Mouse (Mus musculus) leukemia stem cell, adult 10-12 weeks (primary cell): ENCODE data around the gene Olfr1386. TPM values are rescaled to one million over a fixed set of nuclear protein-coding genes. Genes with fewer than 3 reads are reported as not detected.

Experiments
- polyA plus RNA-seq: library from polyadenylated mRNA; stranded (reverse); fragments of >175 nt; gene quantifications from 2 replicates; pipeline ENCODE4 v1.2.3, GENCODE M21; 2012; ENCODE audit warnings: low replicate concordance

The Olfr1386 gene
- polyA plus RNA-seq = not detected in 2 replicates

DNA sequence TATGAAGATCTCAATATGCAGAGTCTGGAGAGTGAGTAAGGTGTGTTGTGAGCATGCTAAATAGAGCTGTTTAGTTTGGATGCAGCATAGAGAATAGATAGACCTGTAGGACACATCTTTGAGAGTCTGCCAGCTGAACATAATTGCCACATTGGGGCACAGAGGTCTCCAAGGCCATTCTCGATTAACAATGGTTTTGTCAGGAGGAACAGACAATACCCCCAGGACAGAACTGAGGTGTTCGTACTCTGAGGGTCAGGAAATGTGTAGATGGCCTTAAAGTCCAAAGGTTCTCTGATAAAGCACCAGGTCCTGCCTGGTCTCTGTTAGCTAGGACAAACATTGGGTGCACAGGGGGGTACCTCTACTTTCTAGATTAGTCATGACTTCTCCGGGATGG lies at the start of gene Olfr1386:
Gene Olfr1386 (plus strand): TSS at position 301 of the 400 bp plus-strand sequence.

DNA sequence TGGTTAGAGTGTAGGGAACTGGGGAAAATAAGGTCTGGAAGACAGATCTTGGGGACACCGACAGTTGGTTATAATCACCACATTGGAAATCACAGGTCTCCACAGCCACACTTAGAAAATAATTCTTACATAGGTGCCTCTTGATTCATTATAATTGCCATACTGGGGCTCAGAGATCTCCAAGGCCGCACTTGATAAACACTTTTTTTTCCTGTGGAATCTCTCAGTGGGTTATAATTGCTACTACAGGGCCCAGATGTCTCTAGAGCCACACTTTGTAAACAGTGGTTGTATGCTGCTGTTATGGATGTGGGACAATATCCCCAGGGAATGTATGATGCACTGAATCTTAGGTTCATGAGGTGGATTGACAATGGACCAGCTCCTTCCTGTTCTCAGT lies 42.1 kb upstream of the Olfr1386 start, which contains the start of gene Olfr1389:
Gene Olfr1389 (plus strand): TSS at position 301 of the 400 bp plus-strand sequence.

GRCm38 (mm10) chr11:49436411-49436810 lies 28.4 kb upstream of the Olfr1386 start, which contains the start of gene Olfr1388:
TSS of gene Olfr1388 (plus strand) at chr11:49436624.

DNA sequence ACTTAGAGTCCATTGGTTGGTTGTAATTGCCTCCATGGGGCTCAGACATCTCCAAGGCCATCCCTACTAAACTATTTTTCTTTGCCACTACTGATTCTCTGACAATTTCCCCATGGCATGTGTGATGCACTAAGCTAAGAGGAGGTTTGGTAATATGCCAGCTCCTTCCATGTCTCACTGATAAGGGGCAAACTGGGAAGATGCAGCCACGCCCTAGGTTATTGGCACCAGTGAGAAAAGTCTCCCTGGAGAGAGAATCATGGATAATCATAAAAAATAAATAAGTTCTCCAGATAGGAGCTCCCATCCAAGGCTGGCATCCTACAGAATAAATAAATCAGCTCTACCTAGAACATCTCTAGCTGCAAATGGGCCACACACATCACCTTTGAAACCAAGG lies 9.8 kb upstream of the Olfr1386 start, which contains the start of gene Olfr1387:
Gene Olfr1387 (plus strand): TSS at position 301 of the 400 bp plus-strand sequence.

DNA sequence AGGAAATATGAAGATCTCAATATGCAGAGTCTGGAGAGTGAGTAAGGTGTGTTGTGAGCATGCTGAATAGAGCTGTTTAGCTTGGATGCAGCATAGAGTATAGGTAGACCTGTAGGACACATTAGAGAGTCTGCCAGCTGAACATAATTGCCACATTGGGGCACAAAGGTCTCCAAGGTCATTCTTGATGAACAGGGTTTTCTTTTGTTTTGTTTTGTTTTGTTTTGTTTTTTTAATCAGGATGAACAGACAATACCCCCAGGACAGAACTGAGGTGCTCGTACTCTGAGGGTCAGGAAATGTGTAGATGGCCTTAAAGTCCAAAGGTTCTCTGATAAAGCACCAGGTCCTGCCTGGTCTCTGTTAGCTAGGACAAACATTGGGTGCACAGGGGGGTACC lies 23.9 kb downstream of the Olfr1386 start, which contains the start of gene Olfr1385:
Gene Olfr1385 (plus strand): TSS at position 301 of the 400 bp plus-strand sequence.

GRCm38 (mm10) chr11:49519348-49519747 lies 54.5 kb downstream of the Olfr1386 start, which contains the start of gene Olfr1383:
TSS of gene Olfr1383 (plus strand) at chr11:49519648.

Other genes with a start within 250 kb of the Olfr1386 start
- gene Mgat1, start 220.9 kb upstream of the Olfr1386 start, polyA plus RNA-seq = 127 and 153 TPM in 2 replicates
- not detected in 2 replicates for gene Olfr1393, start 186.7 kb upstream of the Olfr1386 start, polyA plus RNA-seq
- gene Olfr1392, start 179.8 kb upstream of the Olfr1386 start, polyA plus RNA-seq = not detected in 2 replicates
- gene Olfr10, start 160.3 kb upstream of the Olfr1386 start, polyA plus RNA-seq = not detected in 2 replicates
- not detected in 2 replicates for gene Olfr1391, start 142.3 kb upstream of the Olfr1386 start, polyA plus RNA-seq
- gene Olfr1390, start 129.9 kb upstream of the Olfr1386 start, polyA plus RNA-seq = not detected in 2 replicates
- gene Olfr1389, start 42.0 kb upstream of the Olfr1386 start, polyA plus RNA-seq = 0.23 TPM in 1 of 2 replicates, not detected in the other
- gene Olfr1388, start 28.4 kb upstream of the Olfr1386 start, polyA plus RNA-seq = not detected in 2 replicates
- gene Olfr1387, start 9.7 kb upstream of the Olfr1386 start, polyA plus RNA-seq = not detected in 2 replicates
- not detected in 2 replicates for gene Olfr1385, start 24.0 kb downstream of the Olfr1386 start, polyA plus RNA-seq
- not detected in 2 replicates for gene Olfr1384, start 41.7 kb downstream of the Olfr1386 start, polyA plus RNA-seq
- not detected in 2 replicates for gene Olfr1383, start 54.6 kb downstream of the Olfr1386 start, polyA plus RNA-seq
- gene Olfr1382, start 63.2 kb downstream of the Olfr1386 start, polyA plus RNA-seq = not detected in 2 replicates
- not detected in 2 replicates for gene Olfr1381, start 78.4 kb downstream of the Olfr1386 start, polyA plus RNA-seq
- gene Olfr1380, start 91.8 kb downstream of the Olfr1386 start, polyA plus RNA-seq = not detected in 2 replicates
- gene Flt4, start 144.2 kb downstream of the Olfr1386 start, polyA plus RNA-seq = 2.6 and 3.4 TPM in 2 replicates
- 1.2 TPM in 1 of 2 replicates, not detected in the other for gene Scgb3a1, start 198.6 kb downstream of the Olfr1386 start, polyA plus RNA-seq
- gene Cnot6, start 247.7 kb downstream of the Olfr1386 start, polyA plus RNA-seq = 26.5 and 41.8 TPM in 2 replicates